Mouse (Mus musculus): ENCODE results near the gene Pex6. TPM values are rescaled to one million over a fixed set of nuclear protein-coding genes. Genes with fewer than 3 reads are reported as not detected.
A peak's percentile ranks its signal among the peaks of the same experiment; 100 is the strongest.

The Pex6 gene
- total and polyA plus RNA-seq, 3 experiments, result 14.3 to 52.6 (median 22.1) TPM

DNA sequence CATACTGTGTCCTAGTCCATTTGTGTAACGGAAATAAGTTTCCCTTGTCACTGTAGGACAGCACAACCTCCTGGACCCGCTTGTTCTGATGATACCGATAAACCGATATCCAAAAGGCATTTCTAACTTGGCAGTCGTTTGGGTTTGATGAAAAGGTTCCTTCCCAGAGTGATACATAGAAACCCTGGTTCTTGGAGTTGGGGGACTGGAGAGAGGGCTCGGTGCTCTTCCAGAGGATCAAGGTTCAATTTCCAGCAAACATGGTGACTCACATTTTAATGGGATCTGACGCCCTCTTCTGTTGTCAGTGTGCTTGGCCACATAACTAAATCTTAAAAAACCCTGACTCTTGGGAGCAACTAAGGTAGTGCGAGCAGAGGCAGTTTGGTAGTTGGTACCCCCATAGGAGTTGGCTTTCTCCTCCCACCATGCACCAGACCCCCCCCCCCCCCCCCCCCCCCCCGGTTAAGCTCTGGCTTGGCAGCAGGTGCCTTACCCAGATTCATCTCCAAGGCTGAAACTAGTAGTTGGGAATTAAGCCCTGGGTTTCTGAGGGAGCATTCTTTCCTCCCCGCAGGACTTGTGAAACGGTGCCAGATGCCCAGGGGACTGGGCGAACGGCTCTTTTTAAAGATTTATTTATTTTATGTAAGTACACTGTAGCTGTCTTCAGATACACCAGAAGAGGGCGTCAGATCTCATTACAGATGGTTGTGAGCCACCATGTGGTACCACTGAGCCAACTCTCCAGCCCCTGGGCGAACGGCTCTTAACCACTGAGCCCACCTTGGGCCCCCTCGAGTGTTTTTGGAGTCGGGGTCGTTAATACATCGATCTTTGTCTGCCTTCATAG, 62.2 kb downstream of the Pex6 start:
- no peak for ATAC-seq (ENCODE audit: extremely low read depth, insufficient number of reproducible peaks, low FRiP score, poor library complexity, severe bottlenecking)
- H3K4me1 ChIP-seq (ENCODE audit: insufficient read depth, low read depth, low read length), result peaks cover 47% of the 10 kb centered on the region
- H3K9me3 ChIP-seq (replicated peaks), result no peaks in the 10 kb centered on the region
- H3K27me3 ChIP-seq (ENCODE audit: insufficient read depth, low read length), result no peaks in the 10 kb centered on the region
- peak; percentile 30 for DNase-seq (ENCODE audit: low spot score)
- peak; percentile 11; the same call in 1 of the 2 replicates for TF ChIP-seq POLR2AphosphoS5 (IDR thresholded peaks at IDR 0.05; ENCODE audit: insufficient replicate concordance, low read depth, low read length)
- no peak for TF ChIP-seq TAL1 (conservative IDR thresholded peaks at IDR 0.05; ENCODE audit: low read depth, low read length)
- peaks cover 46% of the 10 kb centered on the region for H3K36me3 ChIP-seq (replicated peaks)
- H3K4me3 ChIP-seq (ENCODE audit: low read depth, low read length), result peak overlapping the region; percentile 99

DNA sequence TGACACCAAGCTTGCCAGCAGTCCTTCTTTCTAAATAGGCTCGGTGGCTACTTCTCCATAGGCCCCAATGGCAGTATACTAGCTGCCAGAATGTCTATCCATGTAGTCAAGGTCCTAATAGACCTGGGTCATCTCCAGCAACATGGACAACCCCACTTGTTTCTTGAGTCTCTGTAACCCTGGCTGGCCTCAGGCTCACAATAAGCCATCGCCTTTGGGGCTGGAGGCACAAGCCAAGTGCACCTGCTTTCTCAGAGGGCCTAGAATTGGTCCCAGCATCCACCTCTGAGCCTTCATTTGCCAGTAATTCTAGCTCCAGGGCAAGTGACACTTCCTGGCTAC, 62.8 kb downstream of the Pex6 start:
- Histone ChIP-seq H3K4me1 (ENCODE audit: insufficient read depth, low read depth, low read length) (peaks cover 51% of the 10 kb centered on the region), H3K27me3 (ENCODE audit: insufficient read depth, low read length) (no peaks in the 10 kb centered on the region), H3K36me3 (replicated peaks) (peaks cover 52% of the 10 kb centered on the region), H3K4me3 (ENCODE audit: low read depth, low read length) (peak overlapping the region; percentile 28; the same call in 1 of the 2 replicates), H3K9me3 (replicated peaks) (no peaks in the 10 kb centered on the region)
- no peak for DNase-seq (ENCODE audit: low spot score)
- TF ChIP-seq CTCF (IDR thresholded peaks at IDR 0.05; ENCODE audit: low read depth, low read length), result no peak
- no peak for ATAC-seq (ENCODE audit: extremely low read depth, insufficient number of reproducible peaks, low FRiP score, poor library complexity, severe bottlenecking)

DNA sequence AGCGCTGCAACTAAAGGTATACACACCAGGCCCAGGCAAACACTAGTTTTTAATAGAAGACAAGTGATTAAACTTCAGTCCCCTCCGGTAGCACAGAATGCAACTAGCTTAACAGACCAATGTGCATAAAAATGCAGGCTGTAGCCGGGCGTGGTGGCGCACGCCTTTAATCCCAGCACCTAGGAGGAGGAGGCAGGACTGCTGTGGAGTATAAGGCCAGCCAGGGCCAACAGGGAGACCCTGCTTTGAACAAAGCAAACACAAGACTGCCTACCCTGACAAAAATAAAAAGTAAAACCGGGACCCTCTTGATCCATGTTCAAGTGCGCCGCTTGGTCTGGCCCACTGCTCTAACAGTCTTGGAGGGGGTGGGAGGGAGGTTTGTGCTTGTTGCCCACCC, 63.8 kb downstream of the Pex6 start:
- H3K4me3 ChIP-seq (ENCODE audit: low read depth, low read length), result no peak overlapping the region
- H3K36me3 ChIP-seq (replicated peaks), result peaks cover 62% of the 10 kb centered on the region
- ATAC-seq (ENCODE audit: extremely low read depth, insufficient number of reproducible peaks, low FRiP score, poor library complexity, severe bottlenecking) (no peak), DNase-seq (ENCODE audit: low spot score) (no peak)
- H3K4me1 ChIP-seq (ENCODE audit: insufficient read depth, low read depth, low read length), result peaks cover 60% of the 10 kb centered on the region
- H3K9me3 ChIP-seq (replicated peaks), result no peaks in the 10 kb centered on the region
- H3K27me3 ChIP-seq (ENCODE audit: insufficient read depth, low read length), result no peaks in the 10 kb centered on the region
- no peak for TF ChIP-seq CTCF (IDR thresholded peaks at IDR 0.05; ENCODE audit: low read depth, low read length)
- no peak for TF ChIP-seq TAL1 (conservative IDR thresholded peaks at IDR 0.05; ENCODE audit: low read depth, low read length)
- no peak for TF ChIP-seq GATA2 (IDR thresholded peaks at IDR 0.05; ENCODE audit: borderline replicate concordance, low read depth, low read length)
- no peak for TF ChIP-seq GATA1 (IDR thresholded peaks at IDR 0.05; ENCODE audit: borderline replicate concordance, low read length)
- no peak for TF ChIP-seq POLR2AphosphoS5 (IDR thresholded peaks at IDR 0.05; ENCODE audit: insufficient replicate concordance, low read depth, low read length)

Other genes with a start within 250 kb of the Pex6 start
- not detected in 2 replicates for gene Ttbk1, start 223.8 kb upstream of the Pex6 start, total RNA-seq (2014; fragmentation: Nextera tagmentation)
- 0.11 and 0.52 TPM in 2 replicates for gene Ttbk1, start 223.8 kb upstream of the Pex6 start, total RNA-seq (2017)
- gene Ttbk1, start 223.8 kb upstream of the Pex6 start, polyA plus RNA-seq (2012), result 0.01 TPM in 1 of 2 replicates, not detected in the other
- gene Dnph1, start 214.8 kb upstream of the Pex6 start, total RNA-seq (2014; fragmentation: Nextera tagmentation), result 26.0 and 29.8 TPM in 2 replicates
- 18.8 and 24.9 TPM in 2 replicates for gene Dnph1, start 214.8 kb upstream of the Pex6 start, total RNA-seq (2017)
- gene Dnph1, start 214.8 kb upstream of the Pex6 start, polyA plus RNA-seq (2012), result 36.9 and 38.1 TPM in 2 replicates
- gene Cul9, start 165.1 kb upstream of the Pex6 start, total RNA-seq (2014; fragmentation: Nextera tagmentation), result 0.24 and 0.45 TPM in 2 replicates
- gene Cul9, start 165.1 kb upstream of the Pex6 start, total RNA-seq (2017), result 0.76 and 0.81 TPM in 2 replicates
- 0.66 and 0.70 TPM in 2 replicates for gene Cul9, start 165.1 kb upstream of the Pex6 start, polyA plus RNA-seq (2012)
- 52.7 and 60.3 TPM in 2 replicates for gene Srf, start 155.3 kb upstream of the Pex6 start, total RNA-seq (2014; fragmentation: Nextera tagmentation)
- 18.4 and 22.7 TPM in 2 replicates for gene Srf, start 155.3 kb upstream of the Pex6 start, total RNA-seq (2017)
- 113 and 114 TPM in 2 replicates for gene Srf, start 155.3 kb upstream of the Pex6 start, polyA plus RNA-seq (2012)
- not detected in 2 replicates for gene Ptk7, start 82.0 kb upstream of the Pex6 start, total RNA-seq (2014; fragmentation: Nextera tagmentation)
- 0.05 TPM in 1 of 2 replicates, not detected in the other for gene Ptk7, start 82.0 kb upstream of the Pex6 start, total RNA-seq (2017)
- gene Ptk7, start 82.0 kb upstream of the Pex6 start, polyA plus RNA-seq (2012), result 0.01 TPM in 1 of 2 replicates, not detected in the other
- 1.3 and 2.1 TPM in 2 replicates for gene Klc4, start 65.4 kb upstream of the Pex6 start, total RNA-seq (2014; fragmentation: Nextera tagmentation)
- gene Klc4, start 65.4 kb upstream of the Pex6 start, total RNA-seq (2017), result 8.9 and 10.2 TPM in 2 replicates
- gene Klc4, start 65.4 kb upstream of the Pex6 start, polyA plus RNA-seq (2012), result 11.7 and 12.3 TPM in 2 replicates
- 44.7 and 59.4 TPM in 2 replicates for gene Mrpl2, start 65.2 kb upstream of the Pex6 start, total RNA-seq (2014; fragmentation: Nextera tagmentation)
- gene Mrpl2, start 65.2 kb upstream of the Pex6 start, total RNA-seq (2017), result 76.3 and 107 TPM in 2 replicates
- 853 and 1,060 TPM in 2 replicates for gene Mrpl2, start 65.2 kb upstream of the Pex6 start, polyA plus RNA-seq (2012)
- 44.1 and 47.4 TPM in 2 replicates for gene Cul7, start 61.1 kb upstream of the Pex6 start, total RNA-seq (2014; fragmentation: Nextera tagmentation)
- gene Cul7, start 61.1 kb upstream of the Pex6 start, total RNA-seq (2017), result 27.4 and 30.0 TPM in 2 replicates
- 136 and 142 TPM in 2 replicates for gene Cul7, start 61.1 kb upstream of the Pex6 start, polyA plus RNA-seq (2012)
- gene Rrp36, start 37.1 kb upstream of the Pex6 start, total RNA-seq (2014; fragmentation: Nextera tagmentation), result 12.2 and 13.2 TPM in 2 replicates
- gene Rrp36, start 37.1 kb upstream of the Pex6 start, total RNA-seq (2017), result 48.0 and 67.2 TPM in 2 replicates
- 39.0 and 45.0 TPM in 2 replicates for gene Rrp36, start 37.1 kb upstream of the Pex6 start, polyA plus RNA-seq (2012)
- 37.1 and 42.4 TPM in 2 replicates for gene Mea1, start 32.7 kb upstream of the Pex6 start, total RNA-seq (2014; fragmentation: Nextera tagmentation)
- 79.5 and 83.8 TPM in 2 replicates for gene Mea1, start 32.7 kb upstream of the Pex6 start, total RNA-seq (2017)
- gene Mea1, start 32.7 kb upstream of the Pex6 start, polyA plus RNA-seq (2012), result 84.7 and 105 TPM in 2 replicates
- 70.1 and 79.1 TPM in 2 replicates for gene Klhdc3, start 30.5 kb upstream of the Pex6 start, total RNA-seq (2014; fragmentation: Nextera tagmentation)
- gene Klhdc3, start 30.5 kb upstream of the Pex6 start, total RNA-seq (2017), result 21.0 and 26.0 TPM in 2 replicates
- gene Klhdc3, start 30.5 kb upstream of the Pex6 start, polyA plus RNA-seq (2012), result 221 and 297 TPM in 2 replicates
- 55.2 and 56.6 TPM in 2 replicates for gene Ppp2r5d, start 6.4 kb upstream of the Pex6 start, total RNA-seq (2014; fragmentation: Nextera tagmentation)
- 33.9 and 40.1 TPM in 2 replicates for gene Ppp2r5d, start 6.4 kb upstream of the Pex6 start, total RNA-seq (2017)
- gene Ppp2r5d, start 6.4 kb upstream of the Pex6 start, polyA plus RNA-seq (2012), result 78.5 and 83.4 TPM in 2 replicates
- not detected in 2 replicates for gene Gnmt, start 17.7 kb downstream of the Pex6 start, total RNA-seq (2014; fragmentation: Nextera tagmentation)
- gene Gnmt, start 17.7 kb downstream of the Pex6 start, total RNA-seq (2017), result 0.52 TPM in 1 of 2 replicates, not detected in the other
- 0.17 TPM in 1 of 2 replicates, not detected in the other for gene Gnmt, start 17.7 kb downstream of the Pex6 start, polyA plus RNA-seq (2012)
- gene Cnpy3, start 40.8 kb downstream of the Pex6 start, total RNA-seq (2014; fragmentation: Nextera tagmentation), result 12.8 and 14.4 TPM in 2 replicates
- gene Cnpy3, start 40.8 kb downstream of the Pex6 start, total RNA-seq (2017), result 36.3 and 41.1 TPM in 2 replicates
- 96.9 and 114 TPM in 2 replicates for gene Cnpy3, start 40.8 kb downstream of the Pex6 start, polyA plus RNA-seq (2012)
- gene Ptcra, start 52.2 kb downstream of the Pex6 start, total RNA-seq (2014; fragmentation: Nextera tagmentation), result not detected in 2 replicates
- gene Ptcra, start 52.2 kb downstream of the Pex6 start, total RNA-seq (2017), result 0.12 and 0.27 TPM in 2 replicates
- gene Ptcra, start 52.2 kb downstream of the Pex6 start, polyA plus RNA-seq (2012), result 0.04 and 0.07 TPM in 2 replicates
- gene 2310039H08Rik, start 61.2 kb downstream of the Pex6 start, total RNA-seq (2014; fragmentation: Nextera tagmentation), result 26.8 and 33.4 TPM in 2 replicates
- 17.4 and 24.3 TPM in 2 replicates for gene 2310039H08Rik, start 61.2 kb downstream of the Pex6 start, total RNA-seq (2017)
- gene 2310039H08Rik, start 61.2 kb downstream of the Pex6 start, polyA plus RNA-seq (2012), result 129 and 189 TPM in 2 replicates
- gene Rpl7l1, start 71.2 kb downstream of the Pex6 start, total RNA-seq (2014; fragmentation: Nextera tagmentation), result 154 and 166 TPM in 2 replicates
- 159 and 181 TPM in 2 replicates for gene Rpl7l1, start 71.2 kb downstream of the Pex6 start, total RNA-seq (2017)
- gene Rpl7l1, start 71.2 kb downstream of the Pex6 start, polyA plus RNA-seq (2012), result 7.0 and 11.3 TPM in 2 replicates
- gene Bicral, start 147.0 kb downstream of the Pex6 start, total RNA-seq (2014; fragmentation: Nextera tagmentation), result 34.4 and 41.2 TPM in 2 replicates
- 9.2 and 13.4 TPM in 2 replicates for gene Bicral, start 147.0 kb downstream of the Pex6 start, total RNA-seq (2017)
- gene Bicral, start 147.0 kb downstream of the Pex6 start, polyA plus RNA-seq (2012), result 10.7 and 12.9 TPM in 2 replicates
- 7.5 and 10.1 TPM in 2 replicates for gene Tbcc, start 179.2 kb downstream of the Pex6 start, total RNA-seq (2014; fragmentation: Nextera tagmentation)
- gene Tbcc, start 179.2 kb downstream of the Pex6 start, total RNA-seq (2017), result 18.6 and 21.3 TPM in 2 replicates
- gene Tbcc, start 179.2 kb downstream of the Pex6 start, polyA plus RNA-seq (2012), result 20.0 and 27.5 TPM in 2 replicates
- gene Prph2, start 199.0 kb downstream of the Pex6 start, total RNA-seq (2014; fragmentation: Nextera tagmentation), result not detected in 2 replicates
- 0.05 TPM in 1 of 2 replicates, not detected in the other for gene Prph2, start 199.0 kb downstream of the Pex6 start, total RNA-seq (2017)
- not detected in 2 replicates for gene Prph2, start 199.0 kb downstream of the Pex6 start, polyA plus RNA-seq (2012)

All from G1E (cell line).